Mouse (Mus musculus) intestine, embryonic 14.5 days (tissue): Measurements from ENCODE around the gene Ccl27a. TPM values are rescaled to one million over a fixed set of nuclear protein-coding genes. Genes with fewer than 3 reads are reported as not detected.
"Not testable (repeated sequence)": the region's sequence is repeated elsewhere in the genome, so short reads cannot be mapped to it uniquely, and the experiment has no call there.

Experiments used
- ATAC-seq: fragments of 200-750 bp; cut with Nextera tagmentation; replicated peaks from 2 replicates; pipeline ENCODE4 v1.8.0; 2017; ENCODE audit warnings: low read depth, moderate number of reproducible peaks, moderate TSS enrichment, moderate library complexity; ENCODE audit not compliant: low FRiP score, low TSS enrichment
- DNase-seq: peaks from one replicate; pipeline ENCODE4 v3.0.0-alpha.2; 2018; ENCODE audit warnings: low spot score
- H3K27ac ChIP-seq: fragments of 300-500 bp; sonication (generic); 2 replicates; pipeline ENCODE4 v1.5.1; 2014; ENCODE audit warnings: low read depth, mild to moderate bottlenecking, control low read depth
- H3K27me3 ChIP-seq: fragments of 300-500 bp; sonication (generic); replicated peaks from 2 replicates; pipeline ENCODE4 v1.6.1; 2014; ENCODE audit warnings: low read length, control low read depth; ENCODE audit not compliant: control insufficient read depth, insufficient read depth
- H3K36me3 ChIP-seq: fragments of 300-500 bp; sonication (generic); 2 replicates; pipeline ENCODE4 v1.6.1; 2014; ENCODE audit warnings: low read length, control low read depth; ENCODE audit not compliant: control insufficient read depth, insufficient read depth
- H3K4me1 ChIP-seq: fragments of 300-500 bp; sonication (generic); replicated peaks from 2 replicates; pipeline ENCODE4 v1.6.1; 2014; ENCODE audit warnings: low read length, control low read depth, mixed read lengths; ENCODE audit not compliant: control insufficient read depth, insufficient read depth
- H3K4me2 ChIP-seq: fragments of 300-500 bp; sonication (generic); 2 replicates; pipeline ENCODE4 v1.6.1; 2014; ENCODE audit warnings: low read length
- H3K4me3 ChIP-seq: fragments of 300-500 bp; sonication (generic); 2 replicates; pipeline ENCODE4 v1.5.1; 2014; ENCODE audit warnings: low read depth, low read length, control low read depth, mixed read lengths
- H3K9ac ChIP-seq: fragments of 300-500 bp; sonication (generic); 2 replicates; pipeline ENCODE4 v1.6.1; 2014; ENCODE audit warnings: mild to moderate bottlenecking, low read length
- H3K9me3 ChIP-seq: fragments of 300-500 bp; sonication (generic); 2 replicates; pipeline ENCODE4 v1.6.1; 2016; ENCODE audit warnings: low read length, control low read depth; ENCODE audit not compliant: control insufficient read depth
- WGBS: fragments of 180-500 bp; shearing (Covaris S2); extraction: QIAGEN DNeasy Blood & Tissue Kit; methylation state at CpG from one replicate; pipeline ENCODE4 v1.1.7; 2014; 5-methylcytosine and 5-hydroxymethylcytosine counted together
- polyA plus RNA-seq: library from polyadenylated mRNA; unstranded; fragments of >200 nt; fragmentation: Nextera tagmentation; extraction: Ambion mirVana; gene quantifications from 2 replicates; pipeline ENCODE4 v1.2.1, GENCODE M21; 2014

Ccl27a gene
- polyA plus RNA-seq = 35.0 and 39.3 TPM in 2 replicates

GRCm38 (mm10) chr4:41774002-41774401 lies at the start of gene Ccl27a:
Gene Ccl27a, minus strand, starts transcription at chr4:41774247.
- not testable (repeated sequence) for H3K9me3 ChIP-seq, H3K4me1 ChIP-seq, H3K36me3 ChIP-seq, H3K27me3 ChIP-seq, ATAC-seq, H3K9ac ChIP-seq, H3K27ac ChIP-seq
- peak within 1 kb of the TSS; percentile 36 for H3K4me3 ChIP-seq
- peak; percentile 89 for DNase-seq
- peak within 1 kb of the TSS; percentile 44 for H3K4me2 ChIP-seq
- 1% methylated on average over 12 of the region's 14 CpGs for WGBS

GRCm38 (mm10) chr4:41783197-41783596 lies 9.2 kb upstream of the Ccl27a start:
- not testable (repeated sequence) for H3K9me3 ChIP-seq, H3K36me3 ChIP-seq, H3K4me1 ChIP-seq, H3K9ac ChIP-seq, H3K4me2 ChIP-seq, ATAC-seq, H3K27ac ChIP-seq, H3K27me3 ChIP-seq, H3K4me3 ChIP-seq, DNase-seq
- WGBS = 50% methylated on average over 2 of the region's 3 CpGs

- not testable (repeated sequence) for H3K36me3 ChIP-seq, ATAC-seq
- 50% methylated on average over 4 of the region's 4 CpGs for WGBS
Observed at GRCm38 (mm10) chr4:41782711-41783110, 8.7 kb upstream of the Ccl27a start.

GRCm38 (mm10) chr4:41781748-41782485 lies 7.9 kb upstream of the Ccl27a start:
- H3K9me3 ChIP-seq, H3K36me3 ChIP-seq, H3K4me2 ChIP-seq, H3K4me3 ChIP-seq, H3K4me1 ChIP-seq, ATAC-seq, H3K9ac ChIP-seq, H3K27me3 ChIP-seq, H3K27ac ChIP-seq: not testable (repeated sequence)
- WGBS = 18% methylated on average over 18 of the region's 21 CpGs
- peak; percentile 49 for DNase-seq

More at GRCm38 (mm10) chr4:41782711-41783110, 8.7 kb upstream of the Ccl27a start:
- H3K4me1 ChIP-seq, DNase-seq, H3K27ac ChIP-seq, H3K4me2 ChIP-seq, H3K9me3 ChIP-seq, H3K27me3 ChIP-seq, H3K4me3 ChIP-seq, H3K9ac ChIP-seq: not testable (repeated sequence)

- H3K9ac ChIP-seq, H3K4me2 ChIP-seq, H3K36me3 ChIP-seq, H3K27ac ChIP-seq, DNase-seq, H3K9me3 ChIP-seq, H3K4me3 ChIP-seq, ATAC-seq, H3K4me1 ChIP-seq, H3K27me3 ChIP-seq: not testable (repeated sequence)
- 28% methylated on average over 7 of the region's 9 CpGs for WGBS
Observed at GRCm38 (mm10) chr4:41781271-41781670, 7.2 kb upstream of the Ccl27a start.

GRCm38 (mm10) chr4:41775840-41776239 lies 1.8 kb upstream of the Ccl27a start:
- ATAC-seq, H3K36me3 ChIP-seq, DNase-seq, H3K4me1 ChIP-seq, H3K27me3 ChIP-seq, H3K27ac ChIP-seq, H3K9me3 ChIP-seq, H3K4me3 ChIP-seq, H3K9ac ChIP-seq, H3K4me2 ChIP-seq: not testable (repeated sequence)
- WGBS = 90% methylated on average over 1 of the region's 1 CpGs

- peak; percentile 54 for DNase-seq
- H3K4me1 ChIP-seq, H3K9me3 ChIP-seq, H3K9ac ChIP-seq, H3K27ac ChIP-seq, H3K36me3 ChIP-seq, ATAC-seq, H3K27me3 ChIP-seq: not testable (repeated sequence)
- Histone ChIP-seq H3K4me2 (peak overlapping the region; percentile 44), H3K4me3 (peak overlapping the region; percentile 36; the same call in 1 of the 2 replicates)
- 69% methylated on average over 3 of the region's 3 CpGs for WGBS
Observed at GRCm38 (mm10) chr4:41774506-41774905, 459 bp upstream of the Ccl27a start.

GRCm38 (mm10) chr4:41773502-41773901 lies 545 bp downstream of the Ccl27a start:
- under 1% methylated on average over 13 of the region's 25 CpGs for whole genome bisulfite sequencing
- H3K9ac ChIP-seq, H3K4me1 ChIP-seq, H3K27me3 ChIP-seq, H3K27ac ChIP-seq, H3K9me3 ChIP-seq, ATAC-seq, H3K36me3 ChIP-seq: not testable (repeated sequence)
- DNase-seq = peak; percentile 77
- peak overlapping the region; percentile 34 for H3K4me2 ChIP-seq
- H3K4me3 ChIP-seq = peak overlapping the region; percentile 36

- not testable (repeated sequence) for H3K36me3 ChIP-seq, ATAC-seq, H3K9me3 ChIP-seq, H3K9ac ChIP-seq, H3K27me3 ChIP-seq, H3K27ac ChIP-seq, H3K4me1 ChIP-seq
- peak; percentile 54 for DNase-seq
- 8% methylated on average over 7 of the region's 16 CpGs for WGBS
- Histone ChIP-seq H3K4me2 (peak overlapping the region; percentile 36), H3K4me3 (peak overlapping the region; percentile 20; the same call in 1 of the 2 replicates)
Observed at GRCm38 (mm10) chr4:41772946-41773345, 1.1 kb downstream of the Ccl27a start.
